Mouse (Mus musculus) NIH3T3 (cell line): ENCODE measurements around the gene Fbxo28.
A peak's percentile ranks its signal among the peaks of the same experiment; 100 is the strongest.

Experiments
- DNase-seq: peaks from one replicate; pipeline ENCODE4 v3.0.0-alpha.2; 2012; ENCODE audit warnings: low read depth

Fbxo28 gene

GRCm38 (mm10) chr1:182340821-182341781 is at the start of gene Fbxo28:
Gene Fbxo28, minus strand, starts transcription at chr1:182341629.
- peak; percentile 94 for DNase-seq

- no peak for DNase-seq
Measured at GRCm38 (mm10) chr1:182388729-182389128, 47.3 kb upstream of the Fbxo28 start.

GRCm38 (mm10) chr1:182386449-182386848 is 45.0 kb upstream of the Fbxo28 start:
- DNase-seq: no peak

- DNase-seq: peak; percentile 51
Measured at GRCm38 (mm10) chr1:182383096-182383495, 41.7 kb upstream of the Fbxo28 start.

GRCm38 (mm10) chr1:182381327-182381726 is 39.9 kb upstream of the Fbxo28 start:
- DNase-seq: peak; percentile 23

- DNase-seq: no peak
Measured at GRCm38 (mm10) chr1:182380683-182381082, 39.3 kb upstream of the Fbxo28 start.

GRCm38 (mm10) chr1:182378876-182379275 is 37.4 kb upstream of the Fbxo28 start:
- DNase-seq: no peak

GRCm38 (mm10) chr1:182378205-182378835 is 36.9 kb upstream of the Fbxo28 start:
- DNase-seq: no peak

- no peak for DNase-seq
Measured at GRCm38 (mm10) chr1:182377519-182377918, 36.1 kb upstream of the Fbxo28 start.

GRCm38 (mm10) chr1:182376826-182377225 is 35.4 kb upstream of the Fbxo28 start:
- DNase-seq: no peak

- peak; percentile 79 for DNase-seq
Measured at GRCm38 (mm10) chr1:182376221-182376620, 34.8 kb upstream of the Fbxo28 start.

GRCm38 (mm10) chr1:182371891-182372290 is 30.5 kb upstream of the Fbxo28 start:
- DNase-seq: no peak

GRCm38 (mm10) chr1:182369435-182369834 is 28.0 kb upstream of the Fbxo28 start:
- peak; percentile 70 for DNase-seq

- DNase-seq: peak; percentile 61
Measured at GRCm38 (mm10) chr1:182368782-182369181, 27.4 kb upstream of the Fbxo28 start.

GRCm38 (mm10) chr1:182368309-182368708 is 26.9 kb upstream of the Fbxo28 start:
- DNase-seq: peak; percentile 31

- peak; percentile 55 for DNase-seq
Measured at GRCm38 (mm10) chr1:182363683-182364404, 22.4 kb upstream of the Fbxo28 start.

- peak; percentile 42 for DNase-seq
Measured at GRCm38 (mm10) chr1:182362703-182363102, 21.3 kb upstream of the Fbxo28 start.

GRCm38 (mm10) chr1:182358133-182358532 is 16.7 kb upstream of the Fbxo28 start:
- no peak for DNase-seq

- no peak for DNase-seq
Measured at GRCm38 (mm10) chr1:182354504-182355147, 13.2 kb upstream of the Fbxo28 start.

- no peak for DNase-seq
Measured at GRCm38 (mm10) chr1:182349557-182349956, 8.1 kb upstream of the Fbxo28 start.

- DNase-seq: no peak
Measured at GRCm38 (mm10) chr1:182346491-182346890, 5.1 kb upstream of the Fbxo28 start.

- no peak for DNase-seq
Measured at GRCm38 (mm10) chr1:182345857-182346256, 4.4 kb upstream of the Fbxo28 start.
